Mouse (Mus musculus) ES-E14 (cell line): ENCODE measurements at regions not wholly inside any gene's neighbourhood (a gene's known extent, or its start where the extent isn't known, plus 50 kb on each side); places are given as distances from the start of the nearest gene placed in this dataset.

Experiments
- HCFC1 ChIP-seq: IDR thresholded peaks from 2 replicates; pipeline ENCODE4 v1.6.1; 2012; ENCODE audit warnings: low read length, inconsistent platforms, borderline replicate concordance; ENCODE audit not compliant: insufficient read depth
- ZC3H11A ChIP-seq: IDR thresholded peaks from 2 replicates; pipeline ENCODE4 v1.6.1; 2012; ENCODE audit warnings: low read depth, mild to moderate bottlenecking, inconsistent platforms, low read length, borderline replicate concordance

DNA sequence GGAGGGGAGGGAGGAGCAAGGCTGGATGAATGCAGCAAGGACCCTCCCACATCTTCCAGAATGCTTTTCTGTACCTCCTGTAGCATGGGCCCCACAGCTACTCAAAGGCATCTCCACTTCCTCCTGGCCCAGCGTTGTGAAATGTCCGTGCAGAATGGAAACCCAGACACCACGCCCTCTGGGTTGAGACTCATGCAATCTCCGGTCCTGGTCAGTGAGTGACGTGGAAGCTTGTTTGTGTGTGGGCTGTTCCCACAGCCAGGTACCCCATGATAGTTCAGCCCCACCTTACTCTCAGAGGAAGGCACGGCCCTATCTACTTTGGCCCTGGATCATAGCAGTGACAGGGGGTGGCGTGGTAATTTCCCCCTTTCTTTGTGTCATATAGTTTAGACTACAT, 120.8 kb upstream of the Cxcr4 start:
- TF ChIP-seq ZC3H11A, result no peak
- TF ChIP-seq HCFC1, result no peak
